Mouse (Mus musculus) regulatory T cell (primary cell): Measurements from ENCODE around the gene Efr3b.

Experiments used
- in situ Hi-C: fragments of 300-600 bp; cut with MboI, MseI; formaldehyde crosslinking; loops from one replicate; pipeline ENCODE4 v1.15.1; 2025; ENCODE audit warnings: high pct_unique_total_duplicates

Gene Efr3b

DNA sequence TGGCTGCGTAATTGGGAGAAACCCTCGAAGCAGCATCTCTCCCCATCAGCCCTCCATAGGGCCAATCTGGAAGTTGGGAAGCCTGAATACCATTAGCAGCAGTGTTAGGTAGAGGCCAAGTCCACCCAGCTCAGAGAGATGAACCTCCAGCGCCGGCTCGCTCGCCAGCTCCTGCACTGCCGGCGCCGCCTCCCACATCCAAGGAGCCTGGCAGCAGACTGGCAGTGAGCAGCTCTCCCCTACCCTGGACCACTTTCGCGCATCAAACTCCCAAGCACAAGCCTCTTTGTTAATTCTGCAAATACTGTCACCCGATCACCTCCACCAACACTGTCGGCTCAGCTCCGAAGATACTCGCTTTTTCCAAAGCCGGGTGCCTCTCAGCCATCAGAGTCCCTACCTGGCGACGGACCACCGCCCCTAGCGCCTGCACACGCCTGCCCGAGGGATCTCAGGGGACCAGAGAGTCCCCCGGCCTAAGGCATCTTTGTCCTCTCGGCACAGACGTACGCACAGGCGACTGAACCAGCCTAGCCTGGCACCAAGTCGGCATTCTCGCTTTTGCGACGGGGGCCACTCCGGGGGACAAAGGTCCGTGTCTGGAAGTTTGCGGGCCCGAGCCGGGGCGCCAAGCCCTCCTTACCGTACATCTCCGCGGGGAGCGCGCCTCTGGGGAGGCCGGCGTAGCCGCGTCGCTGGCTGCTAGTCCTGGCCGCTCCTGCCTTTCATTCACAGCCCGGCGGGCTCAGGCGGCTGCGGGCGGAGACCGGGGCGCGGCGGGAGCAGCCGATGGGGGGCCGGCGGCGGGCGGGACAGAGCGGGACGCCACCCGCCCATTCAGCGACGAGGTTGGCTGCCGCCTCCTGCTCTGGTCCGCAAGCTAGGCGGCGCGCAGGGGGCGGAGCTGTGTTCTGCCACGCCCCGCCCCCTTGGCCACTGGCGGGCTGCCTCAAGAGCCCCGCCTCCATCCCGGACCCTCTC lies at the start of gene Efr3b:
TSS of gene Efr3b (minus strand) at position 855 of the 981 bp plus-strand sequence.
- in situ Hi-C loops = no loop called here

DNA sequence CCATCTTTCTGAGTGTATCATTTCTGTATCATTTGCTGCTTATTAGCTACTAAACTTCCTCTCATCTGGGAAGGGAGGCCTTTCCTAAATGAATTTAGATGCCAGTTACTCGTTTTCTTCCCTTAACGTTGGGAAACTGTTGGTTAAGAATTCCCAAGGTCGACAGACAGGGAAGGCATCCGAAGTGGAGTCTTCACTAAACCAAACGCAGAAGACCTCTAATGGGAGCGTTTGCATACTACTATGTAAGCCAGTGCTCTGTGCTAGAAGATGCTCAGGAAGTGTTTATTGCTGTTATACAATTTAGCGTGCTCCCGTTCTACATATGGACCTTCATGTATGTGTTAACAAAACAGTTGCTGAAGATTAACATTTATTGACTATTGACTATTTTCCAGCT lies 44.7 kb upstream of the Efr3b start:
- in situ Hi-C loops = loop anchor here (5.0 kb wide), 1 partner anchor 101 kb away; no protein-coding TSS in a partner anchor

GRCm38 (mm10) chr12:4082132-4083001 lies 43.7 kb upstream of the Efr3b start, which contains the start of gene Dnajc27:
TSS of gene Dnajc27 (plus strand) at chr12:4082583.
- in situ Hi-C loops = loop anchor here (5.0 kb wide), 1 partner anchor 100 kb away; no protein-coding TSS in a partner anchor

DNA sequence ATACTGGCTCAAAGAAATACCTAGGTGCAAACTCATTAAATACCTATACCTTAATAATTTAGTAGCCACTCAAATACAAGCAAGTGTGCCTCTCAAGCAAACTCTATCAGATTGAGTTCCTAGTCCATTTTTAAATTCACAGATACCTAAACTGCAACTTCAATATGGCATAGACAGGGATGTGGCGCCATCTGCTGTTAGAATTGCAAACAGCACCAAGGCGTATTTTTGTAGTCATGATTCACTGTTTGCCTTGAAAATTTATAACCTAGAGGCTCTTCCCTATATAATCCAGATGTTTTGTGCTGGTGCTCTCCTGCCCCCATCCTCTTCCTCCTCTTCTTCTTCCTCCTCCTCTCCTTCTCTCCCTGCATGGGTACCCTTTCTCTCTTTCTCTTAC lies 41.6 kb upstream of the Efr3b start:
- in situ Hi-C loops = loop anchor here (5.0 kb wide), 1 partner anchor 98 kb away; no protein-coding TSS in a partner anchor

- in situ Hi-C loops = loop anchor here (5.0 kb wide), 1 partner anchor 151 kb away; no protein-coding TSS in a partner anchor
These were observed 39.4 kb upstream of the Efr3b start for GRCm38 (mm10) chr12:4078069-4078468.

DNA sequence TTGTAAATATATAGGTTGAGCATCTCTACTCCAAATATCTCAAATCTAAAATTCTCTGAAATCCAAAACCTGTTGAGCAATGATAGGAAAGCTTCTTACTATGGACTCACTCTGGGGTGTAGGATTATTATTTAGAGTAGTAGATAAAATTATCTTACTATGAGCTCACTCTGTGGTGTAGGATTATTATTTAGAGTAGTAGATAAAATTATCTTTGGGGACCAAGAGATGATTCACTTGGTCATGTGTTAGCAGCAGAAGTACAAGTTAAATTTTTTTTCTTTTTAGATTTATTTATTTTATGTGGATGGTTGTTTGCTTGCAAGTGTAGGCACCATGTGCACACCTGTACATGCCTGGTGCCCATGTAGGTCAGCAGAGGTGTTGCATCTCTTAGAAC lies 37.7 kb upstream of the Efr3b start:
- in situ Hi-C loops = loop anchor here (5.0 kb wide), 1 partner anchor 149 kb away; no protein-coding TSS in a partner anchor

DNA sequence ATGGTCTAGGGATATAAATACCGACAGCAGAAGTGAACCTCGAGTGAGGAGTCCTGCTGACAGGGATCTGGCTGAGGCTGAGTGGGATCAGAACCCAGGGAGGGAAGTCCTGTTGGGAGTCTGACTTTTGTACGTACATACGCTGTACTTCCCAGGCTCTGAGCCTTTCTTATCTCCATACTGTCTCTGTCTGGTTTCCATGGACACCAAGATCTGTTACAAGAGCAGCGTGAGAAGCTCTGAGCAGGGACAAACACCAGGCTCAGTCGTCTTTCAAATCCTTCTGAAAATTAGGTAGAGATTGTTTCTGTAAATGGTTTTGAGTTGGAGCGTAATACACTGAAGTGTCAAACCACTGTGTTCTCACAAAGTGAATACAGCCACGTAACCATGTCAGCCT lies 36.7 kb upstream of the Efr3b start:
- in situ Hi-C loops = loop anchor here (5.0 kb wide), 1 partner anchor 148 kb away; no protein-coding TSS in a partner anchor

DNA sequence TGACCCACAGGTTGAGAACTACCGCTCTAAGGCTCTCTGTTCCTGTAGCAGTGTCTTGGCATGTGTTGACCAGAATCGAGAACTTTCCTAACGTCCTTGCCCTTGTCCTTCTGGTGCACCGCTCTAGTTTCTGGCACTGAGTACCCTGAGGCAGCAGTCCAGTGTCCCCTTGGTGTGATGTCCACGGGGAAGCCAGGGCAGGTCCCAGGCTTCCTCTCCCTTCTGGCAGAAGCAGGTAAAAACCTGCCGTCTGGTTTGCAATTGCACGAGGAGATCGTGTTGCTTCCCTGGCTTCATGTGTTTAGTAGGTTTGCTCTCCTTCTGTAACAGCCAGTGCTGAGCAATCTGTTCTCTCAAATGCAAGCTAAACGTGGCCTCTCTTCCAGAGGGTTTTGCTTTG lies 33.0 kb upstream of the Efr3b start:
- in situ Hi-C loops = no loop called here

- in situ Hi-C loops = no loop called here
These were observed 29.8 kb upstream of the Efr3b start for GRCm38 (mm10) chr12:4068551-4068950.

GRCm38 (mm10) chr12:4066681-4067459 lies 28.2 kb upstream of the Efr3b start:
- in situ Hi-C loops = no loop called here

- in situ Hi-C loops = no loop called here
These were observed 27.2 kb upstream of the Efr3b start for GRCm38 (mm10) chr12:4065944-4066343.

- in situ Hi-C loops = no loop called here
These were observed 26.8 kb upstream of the Efr3b start for GRCm38 (mm10) chr12:4065498-4065897.

GRCm38 (mm10) chr12:4059683-4060082 lies 21.0 kb upstream of the Efr3b start:
- in situ Hi-C loops = no loop called here

- in situ Hi-C loops = no loop called here
These were observed 19.6 kb upstream of the Efr3b start for GRCm38 (mm10) chr12:4058321-4058720.

GRCm38 (mm10) chr12:4054845-4055244 lies 16.1 kb upstream of the Efr3b start:
- in situ Hi-C loops = no loop called here

- in situ Hi-C loops = no loop called here
These were observed 14.9 kb upstream of the Efr3b start for GRCm38 (mm10) chr12:4053643-4054042.

DNA sequence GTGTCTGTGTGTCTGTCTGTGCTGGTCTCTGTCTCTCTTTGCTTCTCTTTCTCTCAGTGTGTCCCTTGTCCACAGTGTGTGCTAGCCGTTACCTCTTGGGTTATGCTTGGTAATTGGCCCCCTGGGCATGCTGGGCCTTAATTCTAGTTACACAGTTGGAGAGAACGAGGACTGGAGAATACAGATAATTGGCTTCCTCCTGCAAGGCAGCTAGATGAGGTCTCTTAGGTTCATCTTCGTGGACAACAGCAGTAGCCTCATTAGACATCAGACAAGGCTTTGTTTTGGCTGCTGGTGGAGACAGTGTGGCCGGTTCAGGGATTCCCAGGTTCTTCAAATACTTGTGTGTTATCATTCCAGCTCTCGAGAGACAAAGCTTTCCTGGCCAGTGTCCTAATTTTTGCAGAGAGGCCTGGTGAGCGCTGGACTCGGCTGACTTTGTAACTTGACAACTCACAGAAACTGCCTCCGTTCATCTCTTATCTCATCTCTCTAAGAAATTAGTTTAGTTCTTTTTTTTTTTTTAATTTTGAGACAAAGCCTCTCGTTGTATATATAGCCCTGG lies 12.2 kb upstream of the Efr3b start:
- in situ Hi-C loops = no loop called here

DNA sequence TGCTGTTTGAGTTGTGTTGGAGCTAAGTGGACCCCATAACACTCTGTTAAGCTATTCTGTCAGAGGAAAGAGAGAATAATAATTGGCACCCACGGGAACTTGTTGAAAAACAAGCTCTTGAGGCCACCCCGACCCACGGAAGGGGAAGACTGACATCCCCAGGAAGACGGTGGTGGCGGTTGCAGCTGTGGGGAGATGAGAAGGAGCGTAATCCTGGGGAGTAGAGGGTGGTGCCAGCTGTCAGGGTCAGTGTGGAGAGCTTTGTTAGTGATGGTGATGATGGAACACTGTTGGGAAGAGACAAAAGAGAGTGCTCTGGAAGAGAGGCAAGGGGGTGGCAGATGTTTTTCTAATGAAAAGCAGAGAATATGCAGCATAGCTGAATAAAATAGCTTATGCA lies 9.3 kb upstream of the Efr3b start:
- in situ Hi-C loops = no loop called here

DNA sequence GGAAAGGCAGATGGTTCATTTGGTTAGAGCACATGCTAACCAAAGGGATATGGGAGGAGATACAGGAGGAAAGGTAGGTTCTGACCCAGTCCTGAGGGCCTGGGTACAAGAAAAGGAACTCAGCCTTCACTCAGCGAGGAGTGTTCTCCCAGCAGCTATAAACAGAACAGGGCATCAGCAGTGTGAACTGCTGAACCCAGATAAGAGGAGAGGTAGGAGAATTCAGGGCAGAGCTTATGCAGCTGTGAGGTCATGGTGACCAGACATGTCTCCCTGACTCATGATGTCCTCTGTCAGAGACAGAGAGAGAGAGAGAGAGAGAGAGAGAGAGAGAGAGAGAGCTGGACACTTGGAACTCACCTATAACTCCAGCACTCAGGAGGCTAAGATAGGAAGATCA lies 7.3 kb upstream of the Efr3b start:
- in situ Hi-C loops = no loop called here

GRCm38 (mm10) chr12:4042411-4042810 lies 3.7 kb upstream of the Efr3b start:
- in situ Hi-C loops = no loop called here

DNA sequence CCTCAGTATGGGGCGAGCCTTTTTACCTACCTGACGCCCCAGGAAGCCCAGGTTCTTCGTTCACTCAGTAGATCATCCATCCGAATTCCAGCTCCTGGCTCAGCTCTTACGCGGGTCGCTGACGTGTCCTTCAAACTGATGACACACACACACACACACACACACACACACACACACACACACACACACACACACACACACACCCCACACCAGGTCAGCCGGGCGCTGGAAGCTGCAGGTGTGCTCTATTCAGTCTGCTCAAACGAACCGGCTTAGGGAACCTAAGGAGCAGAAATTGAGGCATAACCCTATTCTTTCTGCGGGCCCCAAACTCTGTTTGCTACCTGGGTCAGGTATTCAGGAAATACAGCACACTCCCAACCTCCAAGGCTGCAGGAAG lies 331 bp upstream of the Efr3b start:
- in situ Hi-C loops = no loop called here
